Mouse (Mus musculus): Measurements from ENCODE around the gene Rbm26.

GRCm38 (mm10) chr14:105087001-105087400 lies 90.1 kb downstream of the Rbm26 start:
- TF ChIP-seq CTCF (IDR thresholded peaks at IDR 0.05; ENCODE audit: control insufficient read depth, insufficient read depth, insufficient replicate concordance, low read depth, low read length) (no peak), POLR2A (IDR thresholded peaks at IDR 0.05; ENCODE audit: control insufficient read depth, low read depth, low read length) (no peak)
